Mouse (Mus musculus) ES-Bruce4 (cell line): ENCODE measurements around the gene Slc39a1.

Experiments used
- CTCF ChIP-seq: IDR thresholded peaks from one replicate; pipeline ENCODE4 v1.8.1; 2011; ENCODE audit warnings: low read depth, low read length
- EP300 ChIP-seq: IDR thresholded peaks from 2 replicates; pipeline ENCODE4 v1.6.1; 2011; ENCODE audit warnings: low read depth, low read length; ENCODE audit not compliant: insufficient read depth
- POLR2A ChIP-seq: IDR thresholded peaks from one replicate; pipeline ENCODE4 v1.8.1; 2011; ENCODE audit warnings: low read length; ENCODE audit not compliant: insufficient read depth

- TF ChIP-seq EP300 (no peak), CTCF (no peak), POLR2A (no peak)
These were observed 2.6 kb upstream of the Slc39a1 start for GRCm38 (mm10) chr3:90245406-90245805.
